Mouse (Mus musculus) skeletal muscle tissue, adult 2 months (tissue): ENCODE results near the gene Gm28038.

Source experiments
- DNase-seq: peaks from one replicate; pipeline ENCODE4 v3.0.0-alpha.2; 2012; ENCODE audit warnings: low read depth, low spot score

Gene Gm28038

GRCm38 (mm10) chr2:30256616-30257350 is 24.1 kb upstream of the Gm28038 start:
- no peak for DNase-seq

- DNase-seq, result no peak
Observed at GRCm38 (mm10) chr2:30257699-30258460, 23.0 kb upstream of the Gm28038 start.

DNA sequence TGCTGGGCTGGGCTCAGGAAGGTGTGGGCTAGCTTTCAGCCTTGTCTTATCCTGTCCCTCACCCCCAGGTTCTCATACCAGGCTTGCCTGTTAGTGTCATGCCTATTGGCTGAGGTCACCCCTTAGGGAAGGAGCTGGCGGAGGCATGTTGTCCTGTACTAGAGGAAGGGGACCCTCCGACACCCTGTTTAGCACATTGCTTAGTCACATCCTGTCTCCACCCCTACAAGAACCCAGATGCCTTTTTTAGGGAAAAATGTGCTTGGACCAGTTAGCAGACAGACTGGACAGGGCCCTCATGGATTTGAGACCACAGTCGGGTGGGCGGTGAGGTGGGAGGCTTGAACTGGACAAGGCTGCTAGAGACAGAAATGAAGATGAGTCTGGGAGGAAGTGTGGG is 22.2 kb upstream of the Gm28038 start:
- peak; percentile 72 for DNase-seq

GRCm38 (mm10) chr2:30259131-30260064 is 21.4 kb upstream of the Gm28038 start:
- DNase-seq, result no peak

- no peak for DNase-seq
Observed at GRCm38 (mm10) chr2:30261064-30261736, 19.6 kb upstream of the Gm28038 start.

DNA sequence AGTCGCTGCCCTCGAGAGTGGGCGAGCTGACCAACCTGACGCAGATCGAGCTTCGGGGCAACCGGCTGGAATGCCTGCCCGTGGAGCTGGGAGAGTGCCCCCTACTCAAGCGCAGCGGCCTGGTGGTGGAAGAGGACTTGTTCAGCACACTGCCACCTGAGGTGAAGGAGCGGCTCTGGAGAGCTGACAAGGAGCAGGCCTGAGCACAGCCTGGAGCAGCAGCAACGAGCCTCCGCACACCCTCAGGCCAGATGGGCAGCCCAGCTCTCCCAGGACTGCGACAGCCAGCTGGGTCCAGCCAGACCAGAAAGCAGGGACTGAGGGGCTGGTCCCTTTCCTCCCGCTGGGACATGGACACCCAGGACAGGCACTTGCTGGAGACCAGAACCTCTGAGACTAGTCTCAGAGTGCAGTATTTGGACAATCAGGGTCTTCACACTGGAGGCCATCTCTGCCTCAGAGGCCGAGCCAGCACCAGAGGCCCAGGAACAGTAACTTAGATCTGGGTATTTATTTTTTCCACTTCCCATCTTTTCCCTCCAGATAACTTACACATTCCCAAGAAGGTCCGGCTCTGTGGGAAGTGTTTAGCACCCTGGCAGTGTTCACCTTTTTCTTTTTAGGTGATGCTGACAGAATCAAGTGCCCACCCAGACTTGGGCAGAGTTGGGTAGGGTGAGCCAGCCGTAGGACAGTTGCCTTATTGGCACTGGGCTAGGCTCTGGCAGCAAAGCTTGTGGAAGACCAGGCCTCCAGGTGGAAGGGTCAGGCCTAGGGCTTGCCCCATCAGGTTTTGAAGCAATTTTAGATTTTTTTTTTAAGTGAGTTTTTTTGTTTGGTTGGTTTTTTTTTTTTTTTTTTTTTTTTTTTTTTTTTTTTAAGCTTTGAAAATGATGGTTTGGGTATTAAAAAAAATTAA is 18.7 kb upstream of the Gm28038 start:
- DNase-seq, result no peak

DNA sequence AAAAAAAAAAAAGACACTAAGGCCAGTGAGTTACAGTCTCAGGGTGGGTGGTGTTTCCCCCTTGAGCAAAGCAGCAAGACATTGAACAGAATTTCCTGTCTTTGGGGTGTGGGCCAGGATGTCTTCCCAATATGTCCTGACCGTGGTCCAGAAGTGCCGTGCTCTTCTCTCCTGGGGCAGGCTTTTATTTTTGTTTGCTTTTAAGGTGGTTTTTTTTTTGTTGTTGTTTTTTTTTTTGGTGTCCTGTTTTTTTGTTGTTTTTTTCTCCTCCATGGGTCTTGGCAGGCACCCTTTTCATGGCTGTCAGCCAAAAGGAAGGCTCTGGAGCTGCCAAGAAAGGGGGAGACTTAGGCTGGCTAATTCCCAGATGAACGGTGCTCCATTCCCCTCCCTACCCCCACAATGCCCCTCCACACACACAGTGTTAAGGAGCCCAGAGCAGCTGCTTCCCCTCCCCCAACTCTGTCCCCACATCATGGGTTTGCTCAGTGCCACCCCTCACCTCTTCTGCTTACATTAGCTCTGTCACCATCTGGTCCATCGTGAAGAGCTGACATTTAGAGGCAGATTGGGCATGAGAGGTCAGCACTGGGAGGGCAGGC is 17.9 kb upstream of the Gm28038 start:
- peak; percentile 47 for DNase-seq

GRCm38 (mm10) chr2:30263811-30264210 is 17.0 kb upstream of the Gm28038 start:
- no peak for DNase-seq

DNA sequence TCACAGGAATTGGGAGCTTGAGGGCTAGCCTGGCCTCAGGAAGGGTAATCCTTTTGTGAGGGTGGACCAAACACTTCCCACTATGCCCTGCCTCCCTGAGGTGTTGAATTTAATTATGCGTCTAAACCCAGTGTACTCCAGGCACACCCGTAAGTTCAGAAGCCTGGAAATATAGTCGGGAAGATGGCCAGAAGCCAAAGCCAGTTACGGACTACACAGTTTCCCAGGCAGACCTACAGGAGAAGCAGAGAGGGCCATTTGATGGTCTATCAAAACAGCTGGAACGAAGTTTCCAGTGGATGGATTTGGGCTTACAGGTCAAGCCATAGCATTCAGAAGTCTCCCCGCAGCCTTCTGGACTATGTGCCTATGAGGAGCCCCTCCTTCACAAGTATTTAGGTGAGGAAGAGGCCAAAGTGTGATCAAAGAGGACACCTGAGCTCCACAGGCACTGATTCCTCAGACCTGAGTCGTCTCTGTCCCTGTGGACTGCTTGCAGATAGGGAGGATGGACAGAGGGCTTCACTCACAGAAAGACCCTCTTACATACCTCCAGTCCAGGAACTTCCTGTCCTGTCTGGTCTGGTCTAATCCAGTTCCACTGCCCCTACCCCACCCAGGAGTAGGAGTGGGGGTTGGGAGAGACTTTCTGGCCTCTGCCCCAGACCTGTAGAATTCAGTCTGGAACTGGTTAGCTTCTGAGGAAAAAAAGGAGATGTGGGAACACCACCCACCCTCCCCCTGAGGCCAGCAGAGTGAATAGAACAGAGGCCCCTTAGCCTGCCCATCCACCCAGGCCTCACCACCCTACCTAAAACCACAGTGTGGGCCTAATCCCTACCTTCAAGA is 15.9 kb upstream of the Gm28038 start:
- DNase-seq, result no peak

- peak; percentile 90 for DNase-seq
Observed at GRCm38 (mm10) chr2:30265767-30266253, 15.0 kb upstream of the Gm28038 start, which contains the start of gene Phyhd1. Gene Phyhd1, plus strand, starts transcription at chr2:30266203.

DNA sequence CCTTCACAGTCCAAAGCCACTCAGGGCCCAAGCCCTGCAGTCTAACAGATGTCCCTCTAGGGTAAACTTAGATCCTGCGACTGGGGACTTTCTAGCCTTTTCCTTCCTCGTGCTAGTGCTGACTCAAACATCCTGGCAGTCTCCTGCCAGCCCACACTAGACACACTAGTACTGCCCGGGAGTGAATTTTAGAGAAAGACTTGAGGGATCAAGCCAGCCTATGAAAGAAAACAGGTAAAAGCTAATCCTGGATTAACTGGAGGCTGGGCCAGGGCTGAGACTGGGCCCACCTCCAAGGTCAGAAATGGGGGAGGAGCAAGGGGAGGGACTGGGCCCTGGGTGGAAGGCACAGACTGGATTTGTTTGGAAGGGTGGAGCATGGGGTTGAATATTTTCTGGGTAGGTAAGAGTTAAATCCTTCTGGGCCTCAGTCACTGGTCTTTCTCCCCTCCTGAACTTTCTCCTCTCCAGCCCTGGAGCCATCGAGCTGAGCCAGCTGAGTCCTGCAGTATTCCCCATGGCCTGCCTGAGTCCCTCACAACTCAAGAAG is 14.4 kb upstream of the Gm28038 start:
- DNase-seq, result peak; percentile 69

DNA sequence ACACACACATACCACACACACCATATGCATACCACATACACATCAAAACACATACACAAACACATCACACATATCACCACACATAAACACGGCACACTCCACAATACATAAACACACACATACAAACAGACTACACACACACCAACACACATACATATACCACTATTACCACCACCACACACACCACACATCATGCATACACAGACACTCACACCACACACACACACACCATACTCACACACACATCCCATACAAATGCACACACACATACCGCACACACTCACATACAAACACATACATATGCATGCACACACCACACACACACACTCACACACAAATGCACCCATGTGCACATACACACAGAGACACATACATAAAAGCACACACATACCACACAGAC is 13.4 kb upstream of the Gm28038 start:
- DNase-seq, result no peak

DNA sequence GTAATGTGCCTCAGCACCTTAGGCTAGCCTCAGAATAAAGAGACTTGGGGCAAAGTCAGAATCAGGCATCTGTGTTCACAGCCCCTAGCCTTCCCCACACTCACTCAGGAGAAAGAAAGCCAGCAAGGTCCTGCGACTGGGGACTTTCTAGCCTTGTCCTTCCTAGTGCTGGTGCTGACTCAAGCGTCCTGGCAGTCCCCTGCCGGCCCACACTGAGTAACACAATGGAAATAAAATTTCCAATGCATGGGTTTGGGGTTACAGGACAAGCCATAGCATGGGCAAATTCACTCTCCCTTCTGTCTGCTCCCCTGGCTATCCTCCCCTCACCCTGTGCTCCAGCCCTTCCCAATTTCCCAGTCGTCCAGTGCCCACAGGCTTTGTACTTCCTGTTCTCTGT is 12.5 kb upstream of the Gm28038 start:
- no peak for DNase-seq

- no peak for DNase-seq
Observed at GRCm38 (mm10) chr2:30269241-30269990, 11.4 kb upstream of the Gm28038 start.

DNA sequence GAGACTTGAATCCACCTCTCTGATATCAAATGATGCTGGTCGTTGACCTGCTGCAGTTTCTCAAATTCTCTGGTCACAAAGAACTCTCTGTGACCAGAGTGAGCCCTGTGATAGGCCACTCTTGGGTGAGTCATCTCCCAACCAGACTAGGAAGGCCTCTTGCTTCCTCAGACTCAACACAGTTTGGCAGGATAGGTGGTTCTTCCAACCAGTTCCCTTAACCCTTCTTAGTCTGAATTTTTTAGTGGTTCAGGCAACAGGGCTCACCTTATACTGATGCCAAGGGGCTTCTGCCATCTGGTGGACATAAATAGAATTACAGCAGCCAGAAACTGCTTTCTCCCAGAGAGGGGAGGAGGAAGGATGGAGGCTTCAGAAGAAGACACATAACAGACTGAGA is 10.7 kb upstream of the Gm28038 start:
- peak; percentile 93 for DNase-seq

GRCm38 (mm10) chr2:30281651-30282050 is 808 bp downstream of the Gm28038 start:
- no peak for DNase-seq

- DNase-seq, result no peak
Observed at GRCm38 (mm10) chr2:30283193-30283592, 2.4 kb downstream of the Gm28038 start.

DNA sequence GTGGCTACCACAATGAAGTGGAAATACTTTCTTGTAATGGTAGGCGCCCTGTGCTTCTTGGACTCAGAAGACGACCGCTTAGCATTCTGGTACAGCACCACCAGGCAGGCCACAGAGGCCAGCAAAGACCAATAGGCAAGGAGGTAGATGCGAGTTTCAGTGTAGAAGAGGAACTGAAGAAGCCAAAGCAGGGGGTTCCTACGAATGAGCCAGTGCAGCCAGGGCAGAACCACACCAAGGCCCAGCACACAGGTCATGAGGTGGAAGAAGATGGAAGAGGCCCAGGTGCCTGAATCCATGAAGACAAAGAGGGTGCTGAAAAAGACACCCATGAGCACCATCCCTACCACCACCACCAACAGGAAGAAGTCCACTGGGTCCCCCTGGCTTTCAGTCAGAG is 4.2 kb downstream of the Gm28038 start:
- no peak for DNase-seq
